Comparison of ENCODE assay signal across 8 mouse cellular contexts in the genomic region with DNA sequence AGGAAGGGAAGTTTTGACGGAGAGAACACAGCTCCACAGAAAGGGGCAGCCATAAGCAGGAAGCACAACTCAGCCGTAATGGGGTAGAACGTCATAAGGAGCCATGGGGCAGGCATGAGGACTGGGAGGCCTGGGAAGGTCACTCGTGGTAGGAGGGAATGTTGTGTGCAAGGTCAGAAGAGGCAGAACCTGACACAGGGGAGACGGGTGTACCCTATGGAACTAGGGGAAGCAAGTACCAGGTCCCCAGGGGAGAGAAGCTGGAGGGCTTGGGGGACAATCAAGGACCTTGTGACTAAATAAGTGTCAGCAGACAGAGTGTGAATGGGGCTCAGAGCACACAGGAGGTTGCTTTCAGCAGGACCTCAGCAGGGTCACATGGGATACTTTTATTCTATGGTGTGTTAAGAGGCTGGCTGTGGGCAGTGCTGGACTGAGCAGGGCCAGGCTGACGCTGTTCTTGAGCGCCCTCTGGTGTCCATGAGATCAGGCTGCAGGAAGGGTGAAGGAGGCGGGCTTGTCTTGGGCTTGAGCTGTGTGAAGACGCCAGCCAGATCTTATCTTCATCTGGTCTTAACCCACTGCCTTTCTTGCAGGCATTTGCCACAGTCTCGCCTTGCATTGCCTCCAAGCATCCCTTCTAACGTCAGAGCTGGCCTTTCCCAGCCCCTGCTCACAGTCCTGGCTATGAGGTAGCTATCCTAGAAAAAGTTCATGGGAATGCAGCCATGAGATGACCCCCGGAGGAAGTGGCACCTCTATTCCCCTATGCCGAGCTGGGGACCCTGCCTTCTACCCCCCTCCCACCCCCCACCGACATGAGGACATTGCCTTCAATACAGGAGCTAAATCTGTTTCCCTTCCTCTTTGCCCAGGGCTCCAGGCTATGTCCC. TPM values are rescaled to one million over a fixed set of nuclear protein-coding genes. Genes with fewer than 3 reads are reported as not detected.
DNase-seq lines count a peak whose midpoint lies in the region; ATAC-seq and TF ChIP-seq lines count a peak whose summit lies in the region.

No protein-coding gene starts in this region.

- H3K4me1 ChIP-seq in limb, embryonic 10.5 days = no peaks in the 10 kb centered on the region
- no peaks in the 10 kb centered on the region for H3K4me1 ChIP-seq in midbrain, embryonic 11.5 days (ENCODE audit: control insufficient read depth, insufficient read depth, low read length)
- H3K4me1 ChIP-seq in small intestine, adult 2 months (ENCODE audit: control insufficient read depth, insufficient read depth, insufficient read length, low read length) = no peaks in the 10 kb centered on the region

- H3K4me2 ChIP-seq in midbrain, embryonic 11.5 days = no peak overlapping the region

- no peak for TF ChIP-seq POLR2A in small intestine, adult 2 months (IDR thresholded peaks at IDR 0.05; ENCODE audit: low read depth, low read length)

- 34% methylated on average over 14 of the region's 14 CpGs for WGBS in limb, embryonic 10.5 days
- WGBS in midbrain, embryonic 11.5 days = 32% methylated on average over 14 of the region's 14 CpGs
- 26% methylated on average over 14 of the region's 14 CpGs for WGBS in small intestine, adult 2 months

- H3K36me3 ChIP-seq in limb, embryonic 10.5 days = no peaks in the 10 kb centered on the region
- H3K36me3 ChIP-seq in midbrain, embryonic 11.5 days (ENCODE audit: control insufficient read depth, insufficient read depth, low read length) = no peaks in the 10 kb centered on the region
- H3K36me3 ChIP-seq in small intestine, adult 2 months (ENCODE audit: control insufficient read depth, insufficient read depth, low read length) = no peaks in the 10 kb centered on the region

- H3K27me3 ChIP-seq in limb, embryonic 10.5 days (ENCODE audit: low read depth, poor library complexity, severe bottlenecking) = no peaks in the 10 kb centered on the region
- no peaks in the 10 kb centered on the region for H3K27me3 ChIP-seq in midbrain, embryonic 11.5 days (ENCODE audit: control insufficient read depth, insufficient read depth, low read length)
- H3K27me3 ChIP-seq in small intestine, adult 2 months (ENCODE audit: control insufficient read depth, insufficient read depth, low read length) = no peaks in the 10 kb centered on the region

- no peak overlapping the region for H3K27ac ChIP-seq in limb, embryonic 10.5 days
- no peak overlapping the region for H3K27ac ChIP-seq in midbrain, embryonic 11.5 days (ENCODE audit: low read depth, low read length)
- H3K27ac ChIP-seq in small intestine, adult 2 months (ENCODE audit: insufficient read depth, low read depth, low read length) = no peak overlapping the region

- no peak overlapping the region for H3K9ac ChIP-seq in midbrain, embryonic 11.5 days (ENCODE audit: low read length)

- ATAC-seq in midbrain, embryonic 11.5 days (ENCODE audit: low FRiP score) = peak; percentile 89

- no peaks in the 10 kb centered on the region for H3K9me3 ChIP-seq in limb, embryonic 10.5 days (replicated peaks)
- H3K9me3 ChIP-seq in midbrain, embryonic 11.5 days (ENCODE audit: control insufficient read depth, low read length) = no peaks in the 10 kb centered on the region

- DNase-seq in left cerebral cortex, adult 18-20 months (ENCODE audit: low spot score in 2 of 2) = peak; percentile 78 to 83
- no peak for DNase-seq in left cerebral cortex, adult 11 months (ENCODE audit: low spot score)
- DNase-seq in cerebellum, postnatal 4 days (ENCODE audit: low spot score in 2 of 2) = peak; percentile 48 to 66
- peak; percentile 61 for DNase-seq in gastrocnemius, postnatal 14 days
- DNase-seq in kidney, adult 11 months = peak; percentile 47
- peak; percentile 82 for DNase-seq in limb, embryonic 10.5 days (ENCODE audit: low spot score)
- peak; percentile 93 for DNase-seq in midbrain, embryonic 11.5 days (ENCODE audit: low spot score, missing footprints)

- H3K4me3 ChIP-seq in limb, embryonic 10.5 days = no peak overlapping the region
- no peak overlapping the region for H3K4me3 ChIP-seq in midbrain, embryonic 11.5 days (ENCODE audit: low read depth, low read length)
- no peak overlapping the region for H3K4me3 ChIP-seq in small intestine, adult 2 months (ENCODE audit: low read depth, low read length)

- intact Hi-C loops in gastrocnemius, postnatal 14 days (cut with DNase I; ENCODE audit: low total_unique reads) = no loop called here

- peak; percentile 80 for TF ChIP-seq CTCF in small intestine, adult 2 months (IDR thresholded peaks at IDR 0.05; ENCODE audit: extremely low read depth, insufficient read length, insufficient replicate concordance, low read depth, low read length)

RNA-seq across cellular contexts. Expression of a gene that starts 13.7 kb away (rescaled TPM):
- not detected for total RNA-seq in left cerebral cortex, adult 18-20 months (2021)
- total RNA-seq in gastrocnemius, postnatal 14 days (2021) = not detected
- 0.18 TPM in 1 of 2 replicates, not detected in the other for polyA plus RNA-seq in limb, embryonic 10.5 days (2016; fragmentation: Nextera tagmentation; extraction: Ambion mirVana)
- not detected in 2 replicates for polyA plus RNA-seq in midbrain, embryonic 11.5 days (2014; fragmentation: Nextera tagmentation; extraction: Ambion mirVana)
- not detected in 2 replicates for polyA plus RNA-seq in small intestine, adult 2 months (2012; rRNA removed)

RNA-seq across cellular contexts. Expression of a gene that starts 30.7 kb away (rescaled TPM):
- not detected for total RNA-seq in left cerebral cortex, adult 18-20 months (2021)
- total RNA-seq in gastrocnemius, postnatal 14 days (2021) = under 1 TPM in 1 of 2 experiments, not detected in 1; 0.25 TPM
- not detected in 2 replicates for polyA plus RNA-seq in limb, embryonic 10.5 days (2016; fragmentation: Nextera tagmentation; extraction: Ambion mirVana)
- not detected in 2 replicates for polyA plus RNA-seq in midbrain, embryonic 11.5 days (2014; fragmentation: Nextera tagmentation; extraction: Ambion mirVana)
- polyA plus RNA-seq in small intestine, adult 2 months (2012; rRNA removed) = 0.43 TPM in 1 of 2 replicates, not detected in the other

RNA-seq across cellular contexts. Expression of a gene that starts 38.8 kb away (rescaled TPM):
- not detected for total RNA-seq in left cerebral cortex, adult 18-20 months (2021)
- total RNA-seq in gastrocnemius, postnatal 14 days (2021) = not detected
- polyA plus RNA-seq in limb, embryonic 10.5 days (2016; fragmentation: Nextera tagmentation; extraction: Ambion mirVana) = not detected in 2 replicates
- not detected in 2 replicates for polyA plus RNA-seq in midbrain, embryonic 11.5 days (2014; fragmentation: Nextera tagmentation; extraction: Ambion mirVana)
- polyA plus RNA-seq in small intestine, adult 2 months (2012; rRNA removed) = not detected in 2 replicates

RNA-seq across cellular contexts. Expression of a gene that starts 46.7 kb away (rescaled TPM):
- not detected for total RNA-seq in left cerebral cortex, adult 18-20 months (2021)
- total RNA-seq in gastrocnemius, postnatal 14 days (2021) = not detected
- not detected in 2 replicates for polyA plus RNA-seq in limb, embryonic 10.5 days (2016; fragmentation: Nextera tagmentation; extraction: Ambion mirVana)
- polyA plus RNA-seq in midbrain, embryonic 11.5 days (2014; fragmentation: Nextera tagmentation; extraction: Ambion mirVana) = not detected in 2 replicates
- polyA plus RNA-seq in small intestine, adult 2 months (2012; rRNA removed) = not detected in 2 replicates

RNA-seq across cellular contexts. Expression of a gene that starts 56.1 kb away (rescaled TPM):
- total RNA-seq in left cerebral cortex, adult 18-20 months (2021) = not detected
- not detected for total RNA-seq in gastrocnemius, postnatal 14 days (2021)
- not detected in 2 replicates for polyA plus RNA-seq in limb, embryonic 10.5 days (2016; fragmentation: Nextera tagmentation; extraction: Ambion mirVana)
- not detected in 2 replicates for polyA plus RNA-seq in midbrain, embryonic 11.5 days (2014; fragmentation: Nextera tagmentation; extraction: Ambion mirVana)
- not detected in 2 replicates for polyA plus RNA-seq in small intestine, adult 2 months (2012; rRNA removed)
